Mouse (Mus musculus) testis, adult 2 months (tissue): ENCODE results near the gene Extl1.

Experiments
- CTCF ChIP-seq: fragments of 200-500 bp; IDR thresholded peaks from 2 replicates; pipeline ENCODE4 v1.5.1; 2012; ENCODE audit warnings: low read depth, mild to moderate bottlenecking, inconsistent platforms, low read length, moderate library complexity; ENCODE audit not compliant: control insufficient read depth, insufficient read depth, insufficient replicate concordance
- POLR2A ChIP-seq: fragments of 200-500 bp; IDR thresholded peaks from 2 replicates; pipeline ENCODE4 v1.6.1; 2012; ENCODE audit warnings: low read depth, mild to moderate bottlenecking, inconsistent platforms, low read length, moderate library complexity; ENCODE audit not compliant: control insufficient read depth

DNA sequence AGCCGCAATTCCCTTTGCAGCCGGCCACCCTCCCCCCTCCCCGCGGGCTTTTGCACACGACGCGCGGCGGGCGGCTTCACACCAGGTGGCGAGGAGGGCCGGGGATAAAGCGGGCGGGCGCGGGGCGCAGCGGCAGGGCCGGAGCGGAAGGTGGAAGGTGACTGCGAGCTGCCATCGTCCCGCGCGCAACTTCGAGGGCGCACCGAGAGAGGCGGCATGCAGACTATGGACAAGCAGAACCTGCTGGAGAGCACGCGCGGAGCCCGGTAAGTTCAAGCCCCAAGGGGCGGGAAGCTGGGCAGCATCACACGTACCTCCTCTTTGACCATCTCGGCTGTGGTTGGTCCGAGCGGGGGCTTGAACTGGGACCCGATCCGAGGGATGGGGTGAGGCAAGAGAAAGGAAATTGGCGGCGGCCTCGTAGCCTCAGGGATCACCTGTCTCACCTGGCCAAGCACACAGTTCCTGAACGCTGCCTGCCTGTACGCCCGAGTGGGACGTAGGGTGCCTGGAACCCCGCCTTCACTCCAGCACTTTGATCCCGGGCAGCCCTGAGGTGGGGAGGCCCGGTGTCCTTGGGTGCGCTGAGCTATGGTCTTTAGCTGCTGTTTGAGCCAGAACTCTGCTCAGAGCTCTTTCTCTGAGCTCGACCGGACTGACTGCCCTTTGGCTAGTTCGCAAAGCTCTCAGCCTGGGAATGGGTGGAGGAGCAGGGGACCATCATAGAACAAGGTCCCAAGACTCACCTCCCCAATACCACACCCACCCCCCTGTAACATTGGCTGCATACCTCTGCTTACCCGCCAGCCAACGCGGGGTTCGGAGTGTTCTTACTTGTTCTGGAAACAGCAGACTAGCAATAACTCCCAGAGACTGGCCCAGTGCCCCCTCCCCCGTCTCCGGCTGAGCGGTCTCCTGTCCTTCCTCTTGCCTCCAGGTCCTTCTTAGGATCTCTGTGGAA lies 40.3 kb downstream of the Extl1 start, which contains the start of gene Slc30a2:
- TF ChIP-seq CTCF: no peak
- TF ChIP-seq POLR2A: peak; percentile 67
